Mouse (Mus musculus) limb, embryonic 14.5 days (tissue): Measurements from ENCODE around the gene Negr1. TPM values are rescaled to one million over a fixed set of nuclear protein-coding genes. Genes with fewer than 3 reads are reported as not detected.

Source experiments
- ATAC-seq: fragments of 200-750 bp; cut with Nextera tagmentation; 2 replicates; pipeline ENCODE4 v1.8.0; 2017; ENCODE audit warnings: low read depth, moderate number of reproducible peaks, moderate TSS enrichment; ENCODE audit not compliant: low FRiP score
- DNase-seq: peaks from one replicate; pipeline ENCODE4 v3.0.0-alpha.2; 2015; ENCODE audit warnings: low spot score
- H3K27ac ChIP-seq: fragments of 300-500 bp; sonication (generic); replicated peaks from 2 replicates; pipeline ENCODE4 v1.5.1; 2014; ENCODE audit warnings: low read depth, mild to moderate bottlenecking, low read length, moderate library complexity, mixed read lengths
- H3K27me3 ChIP-seq: fragments of 300-500 bp; sonication (generic); 2 replicates; pipeline ENCODE4 v1.6.1; 2014; ENCODE audit warnings: low read length, mixed read lengths; ENCODE audit not compliant: control insufficient read depth, insufficient read depth
- H3K36me3 ChIP-seq: fragments of 300-500 bp; sonication (generic); 2 replicates; pipeline ENCODE4 v1.6.1; 2014; ENCODE audit warnings: mild to moderate bottlenecking, low read length, moderate library complexity, mixed read lengths; ENCODE audit not compliant: control insufficient read depth, insufficient read depth
- H3K4me1 ChIP-seq: fragments of 300-500 bp; sonication (generic); 2 replicates; pipeline ENCODE4 v1.6.1; 2014; ENCODE audit warnings: antibody characterized with exemption, low read length, mixed read lengths; ENCODE audit not compliant: control insufficient read depth, insufficient read depth
- H3K4me2 ChIP-seq: fragments of 300-500 bp; sonication (generic); replicated peaks from 2 replicates; pipeline ENCODE4 v1.6.1; 2014; ENCODE audit warnings: low read depth, mild to moderate bottlenecking, low read length, moderate library complexity; ENCODE audit not compliant: severe bottlenecking
- H3K4me3 ChIP-seq: fragments of 300-500 bp; sonication (generic); replicated peaks from 2 replicates; pipeline ENCODE4 v1.5.1; 2014; ENCODE audit warnings: low read length
- H3K9ac ChIP-seq: fragments of 300-500 bp; sonication (generic); 2 replicates; pipeline ENCODE4 v1.6.1; 2014; ENCODE audit warnings: mild to moderate bottlenecking, low read depth, low read length, moderate library complexity; ENCODE audit not compliant: severe bottlenecking
- H3K9me3 ChIP-seq: fragments of 300-500 bp; sonication (generic); 2 replicates; pipeline ENCODE4 v1.6.1; 2016; ENCODE audit warnings: low read length; ENCODE audit not compliant: control insufficient read depth
- POLR2A ChIP-seq: fragments of 200-500 bp; IDR thresholded peaks from 2 replicates; pipeline ENCODE4 v1.8.0; 2012; ENCODE audit warnings: inconsistent platforms, mild to moderate bottlenecking, moderate library complexity, borderline replicate concordance; ENCODE audit not compliant: insufficient read depth, insufficient read length; ENCODE audit errors: extremely low read depth
- WGBS: fragments of 180-500 bp; shearing (Covaris S2); extraction: QIAGEN DNeasy Blood & Tissue Kit; methylation state at CpG from one replicate; pipeline ENCODE4 v1.1.7; 2014; 5-methylcytosine and 5-hydroxymethylcytosine counted together
- polyA plus RNA-seq, 2 experiments: library from polyadenylated mRNA; depleted of rRNA in 1 of 2; stranded (reverse) in 1 of 2; unstranded in 1 of 2; fragments of >200 nt; fragmentation: Nextera tagmentation in 1 of 2; extraction: Ambion mirVana in 1 of 2; gene quantifications; 2 replicates each; pipeline versions ENCODE4 v1.2.1 to v1.2.3; 2012 to 2014

Gene Negr1
- polyA plus RNA-seq, 2 experiments = 5.1 to 6.2 TPM

DNA sequence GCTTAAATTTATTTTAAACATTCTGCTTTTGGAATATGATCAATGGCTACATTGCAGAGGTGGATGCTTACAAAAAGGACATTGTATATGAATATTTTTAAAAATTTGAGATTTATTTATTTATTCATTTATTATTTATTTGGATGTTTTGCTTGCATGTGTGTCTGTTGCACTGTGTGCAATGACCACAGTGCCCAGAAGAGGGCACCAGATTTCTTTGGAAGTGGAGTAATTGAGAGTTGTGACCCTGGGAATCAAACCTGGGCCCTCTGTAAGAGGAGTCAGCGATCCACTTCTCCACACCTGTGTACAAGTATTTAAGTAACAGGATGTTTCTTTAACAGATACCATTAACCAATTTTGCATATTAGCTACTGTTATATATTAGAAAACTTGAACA is 14.7 kb downstream of the Negr1 start:
- H3K27ac ChIP-seq = no peak overlapping the region
- no peak overlapping the region for H3K9ac ChIP-seq
- H3K4me2 ChIP-seq = no peak overlapping the region
- ATAC-seq = no peak
- WGBS = 90% methylated on average over 1 of the region's 1 CpGs
- TF ChIP-seq POLR2A = no peak
- no peaks in the 10 kb centered on the region for H3K9me3 ChIP-seq
- H3K4me3 ChIP-seq = no peak overlapping the region
- H3K4me1 ChIP-seq = no peaks in the 10 kb centered on the region
- no peaks in the 10 kb centered on the region for H3K36me3 ChIP-seq
- no peak for DNase-seq
- H3K27me3 ChIP-seq = no peaks in the 10 kb centered on the region

GRCm38 (mm10) chr3:156590612-156591011 is 29.0 kb downstream of the Negr1 start:
- no peak for ATAC-seq
- DNase-seq = no peak
- no peaks in the 10 kb centered on the region for H3K27me3 ChIP-seq
- H3K4me2 ChIP-seq = no peak overlapping the region
- H3K9ac ChIP-seq = no peak overlapping the region
- H3K4me3 ChIP-seq = no peak overlapping the region
- H3K36me3 ChIP-seq = no peaks in the 10 kb centered on the region
- no peaks in the 10 kb centered on the region for H3K9me3 ChIP-seq
- no peak for TF ChIP-seq POLR2A
- H3K27ac ChIP-seq = no peak overlapping the region
- no peaks in the 10 kb centered on the region for H3K4me1 ChIP-seq
- 84% methylated on average over 4 of the region's 4 CpGs for WGBS

GRCm38 (mm10) chr3:156591125-156591524 is 29.5 kb downstream of the Negr1 start:
- no peak overlapping the region for H3K27ac ChIP-seq
- no peaks in the 10 kb centered on the region for H3K36me3 ChIP-seq
- no peaks in the 10 kb centered on the region for H3K9me3 ChIP-seq
- H3K4me2 ChIP-seq = no peak overlapping the region
- no peak for TF ChIP-seq POLR2A
- H3K9ac ChIP-seq = no peak overlapping the region
- H3K4me3 ChIP-seq = no peak overlapping the region
- no peaks in the 10 kb centered on the region for H3K27me3 ChIP-seq
- DNase-seq (no peak), ATAC-seq (no peak)
- no peaks in the 10 kb centered on the region for H3K4me1 ChIP-seq
- 77% methylated on average over 2 of the region's 2 CpGs for WGBS

GRCm38 (mm10) chr3:156606846-156607245 is 45.3 kb downstream of the Negr1 start:
- TF ChIP-seq POLR2A = no peak
- H3K27ac ChIP-seq = no peak overlapping the region
- DNase-seq (no peak), ATAC-seq (no peak)
- H3K36me3 ChIP-seq = no peaks in the 10 kb centered on the region
- no peak overlapping the region for H3K4me3 ChIP-seq
- H3K4me2 ChIP-seq = no peak overlapping the region
- H3K9ac ChIP-seq = no peak overlapping the region
- 58% methylated on average over 3 of the region's 3 CpGs for WGBS
- no peaks in the 10 kb centered on the region for H3K4me1 ChIP-seq
- H3K27me3 ChIP-seq = no peaks in the 10 kb centered on the region
- H3K9me3 ChIP-seq = no peaks in the 10 kb centered on the region

GRCm38 (mm10) chr3:156619921-156620320 is 58.3 kb downstream of the Negr1 start:
- H3K4me2 ChIP-seq = no peak overlapping the region
- H3K4me3 ChIP-seq = no peak overlapping the region
- WGBS = 94% methylated on average over 2 of the region's 2 CpGs
- no peaks in the 10 kb centered on the region for H3K27me3 ChIP-seq
- no peak overlapping the region for H3K27ac ChIP-seq
- no peaks in the 10 kb centered on the region for H3K4me1 ChIP-seq
- H3K9ac ChIP-seq = no peak overlapping the region
- ATAC-seq = no peak
- no peaks in the 10 kb centered on the region for H3K9me3 ChIP-seq
- TF ChIP-seq POLR2A = no peak
- H3K36me3 ChIP-seq = no peaks in the 10 kb centered on the region
- DNase-seq = no peak

- ATAC-seq (no peak), DNase-seq (no peak)
- no peak overlapping the region for H3K4me2 ChIP-seq
- H3K9ac ChIP-seq = no peak overlapping the region
- no peak overlapping the region for H3K27ac ChIP-seq
- H3K4me3 ChIP-seq = no peak overlapping the region
- H3K27me3 ChIP-seq = no peaks in the 10 kb centered on the region
- no peaks in the 10 kb centered on the region for H3K9me3 ChIP-seq
- no peaks in the 10 kb centered on the region for H3K36me3 ChIP-seq
- TF ChIP-seq POLR2A = no peak
- 62% methylated on average over 2 of the region's 2 CpGs for WGBS
- no peaks in the 10 kb centered on the region for H3K4me1 ChIP-seq
Measured at GRCm38 (mm10) chr3:156628594-156628993, 67.0 kb downstream of the Negr1 start.
